Mouse (Mus musculus) kidney, adult 18-20 months (tissue): ENCODE results near the gene Wscd2.

Source experiments
- DNase-seq: peaks from one replicate; pipeline ENCODE4 v3.0.0; 2021

Wscd2 gene

DNA sequence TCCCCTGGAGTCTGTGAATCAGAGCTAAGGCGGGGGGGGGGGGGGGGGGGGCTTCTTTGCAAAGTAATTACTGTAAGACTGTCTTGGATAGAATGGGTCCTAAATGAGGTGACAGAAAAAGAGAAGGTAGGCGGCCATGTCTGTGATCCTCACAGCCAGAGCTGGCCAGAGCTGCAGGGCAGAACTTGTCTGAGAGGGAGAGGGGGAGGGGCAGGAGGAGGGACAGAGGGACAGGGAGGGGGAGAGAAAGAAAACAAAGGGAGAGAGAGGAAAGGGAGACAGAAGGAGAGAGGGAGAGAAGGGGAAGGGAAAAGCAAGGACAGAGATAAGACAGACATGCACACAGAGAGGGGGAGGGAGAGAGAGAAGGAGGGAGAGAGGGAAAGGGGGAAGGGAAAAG, 132.9 kb downstream of the Wscd2 start:
- DNase-seq: no peak

- DNase-seq: no peak
These were observed 134.9 kb downstream of the Wscd2 start for GRCm38 (mm10) chr5:113625068-113625467.

- no peak for DNase-seq
These were observed 136.2 kb downstream of the Wscd2 start for GRCm38 (mm10) chr5:113626352-113626751.

DNA sequence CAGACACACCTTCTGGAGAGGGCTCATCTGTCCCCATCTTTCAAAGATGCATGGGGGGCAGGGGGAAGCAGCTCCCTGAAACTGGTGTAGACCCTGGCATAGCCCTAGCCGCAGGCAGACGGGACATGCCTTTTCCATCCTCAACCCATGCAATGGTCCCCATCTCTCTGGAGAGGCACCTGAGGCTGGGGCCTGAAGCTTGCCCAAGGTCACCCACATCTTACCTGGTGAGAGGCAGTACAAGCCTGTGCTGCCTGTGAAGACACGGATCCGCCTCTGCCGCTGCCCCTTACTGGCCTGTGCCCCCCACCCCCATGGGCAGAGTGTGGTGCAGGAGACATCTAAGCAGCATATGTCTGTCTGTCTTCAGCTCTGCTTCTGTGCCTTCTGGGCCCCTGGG, 136.9 kb downstream of the Wscd2 start:
- DNase-seq: no peak

GRCm38 (mm10) chr5:113627820-113628437, 137.8 kb downstream of the Wscd2 start:
- no peak for DNase-seq

GRCm38 (mm10) chr5:113629248-113629647, 139.1 kb downstream of the Wscd2 start:
- DNase-seq: no peak

DNA sequence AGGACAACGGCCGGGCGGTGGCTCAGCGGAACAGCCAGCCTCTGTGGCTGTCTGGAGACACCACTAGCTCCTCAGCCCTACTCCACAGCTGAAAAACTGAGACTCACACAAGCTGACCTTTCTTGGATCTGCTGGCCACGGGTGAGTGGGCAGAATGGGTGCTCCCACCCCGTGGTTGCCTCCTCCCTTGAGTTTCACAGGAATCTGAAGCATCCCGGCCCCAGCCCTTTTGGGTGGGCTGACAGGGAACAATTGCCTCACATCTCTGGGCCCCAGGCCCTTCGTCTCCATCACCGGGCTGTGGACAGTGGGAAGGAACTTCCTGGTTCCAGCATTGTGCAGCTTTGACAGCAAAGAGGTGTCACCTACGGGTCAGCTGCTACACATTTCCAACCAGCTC, 140.0 kb downstream of the Wscd2 start:
- no peak for DNase-seq

DNA sequence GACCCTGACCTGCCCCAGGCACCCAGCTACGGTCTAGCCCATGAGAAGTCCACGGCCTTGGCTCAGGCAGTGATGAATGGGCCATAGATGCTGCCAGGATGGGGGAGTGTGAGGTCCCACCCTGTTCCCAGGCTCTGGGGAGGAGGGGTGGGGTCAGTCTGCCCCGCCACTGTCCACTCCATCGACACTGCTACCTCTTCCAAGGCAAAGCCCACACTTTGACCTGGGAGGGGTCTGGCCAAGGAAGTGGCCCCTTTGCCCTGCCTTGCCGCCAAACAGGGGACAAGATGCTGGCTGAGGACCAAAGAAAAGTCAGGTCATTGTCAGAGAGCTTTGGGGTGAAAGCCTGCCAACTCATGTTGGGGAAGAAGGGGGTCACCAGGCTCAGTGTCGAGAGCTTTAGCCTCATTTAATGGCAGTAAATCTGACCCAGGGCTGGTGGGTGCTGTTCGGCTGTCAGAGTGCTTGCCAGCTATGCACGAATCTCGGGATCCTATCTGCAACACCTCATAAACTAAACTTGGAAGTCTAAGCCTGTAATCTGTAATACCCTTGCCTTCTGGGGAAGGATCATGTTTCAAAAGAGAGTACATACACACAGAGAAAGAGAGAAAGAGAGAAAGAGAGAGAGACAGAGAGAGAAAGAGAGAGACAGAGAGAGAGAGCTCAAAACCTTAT, 143.0 kb downstream of the Wscd2 start:
- DNase-seq: peak; percentile 21

DNA sequence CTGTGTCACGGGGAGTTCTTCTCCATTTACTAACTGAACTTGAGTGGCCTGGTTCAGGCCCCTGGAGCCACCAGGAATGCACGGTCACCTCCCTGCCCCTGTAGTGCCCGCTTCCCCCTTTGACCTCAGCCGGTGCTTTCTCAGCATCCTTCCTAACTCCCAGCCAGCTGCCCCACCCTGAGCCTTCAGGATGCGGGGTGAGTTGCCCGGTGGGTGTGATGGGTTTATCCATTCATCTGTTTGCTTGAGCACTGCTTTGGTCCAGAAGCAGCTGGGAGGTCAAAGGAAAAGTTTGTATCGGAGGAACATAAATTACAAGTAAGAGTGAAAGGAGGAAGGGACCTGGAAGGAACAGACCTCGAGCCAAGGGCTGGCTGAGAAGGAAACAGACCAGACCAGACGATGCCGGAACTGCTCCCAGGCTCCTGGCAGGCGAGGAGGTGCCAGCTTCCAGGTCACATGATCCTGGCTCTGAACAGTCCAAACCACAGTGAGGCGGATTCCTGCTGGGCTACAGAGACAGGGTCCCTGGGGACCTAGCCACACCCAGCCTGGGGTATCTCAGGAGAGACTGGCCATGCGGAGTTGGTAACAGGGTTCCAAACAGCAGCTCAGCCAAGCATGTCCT, 144.0 kb downstream of the Wscd2 start:
- DNase-seq: peak; percentile 78

- no peak for DNase-seq
These were observed 144.9 kb downstream of the Wscd2 start for GRCm38 (mm10) chr5:113634887-113635610.

DNA sequence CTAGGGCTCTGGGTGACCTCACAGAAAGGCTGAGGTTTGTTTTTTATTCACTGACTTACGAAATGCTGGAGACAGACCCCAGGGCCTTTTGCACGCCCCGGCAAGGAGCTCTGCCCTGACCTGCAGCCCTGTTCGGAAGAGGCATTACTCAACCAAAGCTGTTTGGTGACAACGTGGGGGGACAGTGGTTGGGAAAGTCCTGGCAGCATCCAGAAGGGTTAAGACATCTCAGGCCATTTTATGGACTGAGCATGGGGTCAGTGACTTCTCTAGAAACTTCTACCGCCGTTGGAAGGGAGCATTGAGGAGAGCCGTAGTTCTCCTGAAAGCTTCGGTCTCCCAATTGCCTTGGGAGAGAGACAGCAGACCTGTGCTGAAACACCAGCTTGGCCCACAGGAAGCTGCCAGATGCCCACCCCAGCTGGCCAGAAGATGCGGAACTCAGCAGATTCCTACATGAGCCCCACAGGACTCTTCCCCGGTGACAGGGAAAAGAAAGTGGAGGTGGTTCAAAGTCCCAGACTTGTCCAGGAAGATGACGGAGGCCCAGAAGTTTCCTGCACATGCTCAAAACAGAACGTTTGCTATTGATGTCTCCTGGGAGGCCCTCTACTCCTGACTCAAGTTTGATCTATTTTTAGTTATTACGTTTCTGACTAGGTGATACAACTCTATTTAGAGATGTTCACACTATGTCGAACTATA, 145.9 kb downstream of the Wscd2 start:
- DNase-seq: no peak

DNA sequence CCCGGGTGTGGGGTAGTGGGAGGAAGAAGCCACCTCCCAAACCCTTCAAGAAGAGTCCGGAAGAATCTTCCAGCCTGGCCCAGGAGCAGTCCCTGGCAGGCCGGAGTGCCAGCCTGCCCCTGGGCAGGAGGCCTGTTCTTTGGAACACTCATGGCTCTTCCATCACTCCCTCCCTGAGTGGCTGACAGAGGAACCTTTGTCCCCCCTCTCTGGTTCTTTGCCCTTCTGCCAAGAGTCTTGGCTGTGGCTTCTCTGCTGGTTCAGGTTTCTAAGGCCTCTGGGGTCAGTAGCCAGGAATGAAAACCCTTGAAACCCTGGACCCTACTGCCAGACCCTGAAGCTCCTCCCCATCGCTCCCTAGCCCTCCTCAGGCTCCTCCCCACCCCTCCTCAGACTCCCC, 147.5 kb downstream of the Wscd2 start:
- DNase-seq: peak; percentile 27

DNA sequence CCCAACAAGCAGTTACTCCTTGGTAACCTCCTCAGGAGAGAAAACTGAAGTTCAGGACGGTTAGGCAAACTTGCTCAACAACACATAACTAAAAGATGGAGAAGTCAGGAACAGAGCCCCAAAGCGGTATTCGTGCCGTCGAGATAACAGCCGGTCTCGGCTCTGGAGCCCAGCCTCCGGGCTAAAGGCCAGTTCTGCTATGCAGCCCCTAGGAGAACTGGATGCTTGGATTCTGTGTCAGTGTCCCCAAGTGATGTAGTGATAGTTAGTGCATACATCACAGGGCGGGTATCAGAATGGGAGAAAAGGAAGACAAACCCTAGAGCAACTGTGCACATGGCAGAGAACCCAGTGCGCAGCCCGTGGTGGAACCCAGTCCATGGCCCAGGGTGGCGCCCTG, 147.9 kb downstream of the Wscd2 start:
- DNase-seq: no peak

- no peak for DNase-seq
These were observed 149.0 kb downstream of the Wscd2 start for GRCm38 (mm10) chr5:113639126-113639525.
